Mouse (Mus musculus) thymus, adult 2 months (tissue): ENCODE results near the gene Hes2.

Experiments
- CTCF ChIP-seq: fragments of 200-500 bp; IDR thresholded peaks from 2 replicates; pipeline ENCODE4 v1.5.1; 2012; ENCODE audit warnings: mild to moderate bottlenecking, control low read depth, low read length, moderate library complexity, borderline replicate concordance; ENCODE audit not compliant: control insufficient read depth, poor library complexity, insufficient read depth; ENCODE audit errors: extremely low read depth
- POLR2A ChIP-seq: fragments of 200-500 bp; IDR thresholded peaks from 2 replicates; pipeline ENCODE4 v1.6.1; 2012; ENCODE audit warnings: mild to moderate bottlenecking, low read length, control low read depth, moderate library complexity; ENCODE audit not compliant: control insufficient read depth, poor library complexity, insufficient read depth; ENCODE audit errors: extremely low read depth

DNA sequence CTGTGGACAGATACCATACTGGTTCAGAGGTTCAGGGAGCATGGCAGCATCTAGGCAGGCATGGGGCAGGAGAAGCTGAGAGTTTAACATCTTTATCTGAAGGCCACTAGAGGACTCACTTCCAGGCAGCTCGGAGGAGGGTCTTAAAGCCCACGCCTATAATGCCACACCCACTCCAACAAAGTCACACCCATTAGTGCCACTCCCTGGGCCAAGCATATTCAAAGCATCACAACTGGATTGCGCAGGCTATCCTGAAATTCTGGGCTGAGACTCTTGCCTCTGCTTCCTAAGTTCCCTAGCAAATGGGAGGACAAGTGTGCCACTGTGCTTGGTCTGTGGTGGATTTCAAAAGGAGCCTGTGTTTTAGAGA lies 26.5 kb downstream of the Hes2 start:
- TF ChIP-seq POLR2A (no peak), CTCF (no peak)
